Mouse (Mus musculus): Measurements from ENCODE around the gene Phpt1.
A peak's percentile ranks its signal among the peaks of the same experiment; 100 is the strongest.

The Phpt1 gene

DNA sequence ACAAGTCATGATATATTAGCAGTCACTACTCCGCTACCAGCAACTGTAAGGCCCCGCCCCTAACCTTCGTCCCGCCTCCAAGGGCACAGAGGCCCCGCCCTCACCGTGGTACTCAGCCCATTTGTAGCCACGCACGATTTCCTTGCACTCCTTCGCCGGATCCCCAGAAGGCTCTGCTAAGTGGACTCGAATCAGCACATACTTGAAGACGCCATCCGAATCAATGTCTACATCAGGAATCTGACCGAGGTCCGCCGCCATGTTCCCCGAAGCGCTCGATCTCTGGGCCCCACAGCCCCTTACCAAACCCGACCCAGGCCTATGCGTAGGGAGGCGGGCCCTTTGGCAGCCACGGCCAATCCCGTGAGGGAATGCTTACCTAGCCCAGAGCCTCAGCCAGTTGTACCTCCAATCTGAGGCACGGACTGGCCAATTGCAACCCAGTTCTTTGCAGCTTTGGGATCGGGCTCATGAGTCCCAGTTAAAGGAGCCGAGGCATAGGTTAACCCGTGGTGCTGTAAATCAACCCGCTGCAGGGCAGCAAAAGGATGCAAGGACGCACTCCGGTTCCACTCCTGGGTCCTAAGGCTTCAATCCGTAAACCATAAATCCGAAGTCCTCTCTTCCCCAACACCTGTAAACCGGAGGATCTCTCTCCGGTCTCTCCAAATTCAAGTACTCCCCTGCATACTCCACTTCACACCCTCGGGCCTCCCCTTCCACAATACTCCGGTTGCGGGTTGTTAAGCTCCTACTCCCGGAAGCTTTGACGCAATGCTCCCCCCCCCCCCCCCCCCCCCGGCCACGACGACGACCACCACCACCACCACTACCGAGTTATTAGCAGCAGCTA, at the start of gene Phpt1, which contains the start of gene Mamdc4:
Gene Phpt1, minus strand, starts transcription at position 646 of the 853 bp plus-strand sequence.
Gene Mamdc4, minus strand, starts transcription at position 267 of the 853 bp plus-strand sequence.
- DNase-seq (ENCODE audit: low spot score) = peak; percentile 96

DNA sequence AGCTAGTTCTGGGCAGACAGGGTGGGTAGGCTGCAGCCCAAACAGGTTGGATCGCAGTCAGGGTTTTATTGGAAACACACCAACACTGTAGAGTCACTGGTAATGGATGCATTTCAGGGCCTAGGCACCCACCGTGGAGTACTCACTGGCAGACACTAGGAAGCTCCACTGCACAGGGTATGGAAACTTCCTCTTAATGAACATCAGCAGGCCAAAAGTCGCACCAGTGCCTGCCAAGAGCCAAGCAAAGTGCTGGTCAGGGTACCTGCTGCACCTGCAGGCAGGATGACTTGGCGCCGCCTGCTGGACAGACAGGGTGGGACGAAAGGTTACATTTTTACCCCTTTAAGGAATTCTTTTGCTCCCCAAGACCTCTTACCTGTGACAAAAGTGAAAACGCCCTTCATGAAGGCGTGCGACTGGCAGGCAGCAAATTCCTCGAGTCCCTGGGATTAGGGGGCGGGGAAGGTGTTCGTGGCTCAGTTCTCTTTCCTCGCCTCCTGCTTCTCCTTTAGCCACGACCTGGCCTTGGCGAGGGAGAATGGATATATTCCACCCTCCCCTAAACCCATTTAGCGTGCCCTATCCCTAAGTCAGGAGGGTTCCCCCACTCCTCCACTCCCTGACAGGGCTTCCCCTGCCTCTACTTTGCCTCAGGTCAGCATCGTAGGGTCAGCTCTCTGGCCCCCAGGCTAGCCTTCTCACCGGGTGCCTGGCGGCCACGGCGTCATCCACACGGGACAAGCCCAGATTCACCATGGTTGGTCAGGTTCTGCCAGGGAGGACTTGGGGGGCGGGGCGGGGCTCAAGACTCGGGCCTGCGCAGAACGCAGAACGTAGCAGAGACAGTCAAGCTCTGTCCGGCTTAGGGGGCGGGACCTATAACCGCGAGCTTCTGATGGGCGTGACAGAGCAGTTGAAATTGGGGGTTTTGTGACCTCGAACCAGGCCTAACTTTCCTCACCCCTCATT, 46.5 kb upstream of the Phpt1 start, which contains the start of gene Tmem141:
Gene Tmem141, minus strand, starts transcription at position 777 of the 972 bp plus-strand sequence.
- DNase-seq (ENCODE audit: low spot score) = peak; percentile 94

DNA sequence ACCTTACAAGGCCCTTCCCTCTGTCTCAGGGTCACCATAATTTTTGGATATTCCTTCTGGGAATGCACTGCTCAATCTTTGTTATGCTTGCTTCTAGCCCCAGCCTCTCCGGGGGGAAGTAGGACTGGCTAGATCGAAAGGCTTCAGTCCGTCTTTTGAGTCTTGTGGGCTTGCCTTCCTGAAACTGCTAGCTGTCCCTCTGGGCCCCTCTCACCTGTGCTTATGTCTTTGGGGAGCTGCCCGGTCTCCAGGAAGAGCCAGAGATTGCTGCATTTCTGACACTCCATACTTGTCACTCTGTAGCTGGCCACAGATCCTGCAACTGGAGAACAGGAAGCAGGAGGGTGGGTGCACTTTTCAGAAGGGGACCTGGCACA, 45.8 kb upstream of the Phpt1 start:
- no peak for DNase-seq (ENCODE audit: low spot score)

DNA sequence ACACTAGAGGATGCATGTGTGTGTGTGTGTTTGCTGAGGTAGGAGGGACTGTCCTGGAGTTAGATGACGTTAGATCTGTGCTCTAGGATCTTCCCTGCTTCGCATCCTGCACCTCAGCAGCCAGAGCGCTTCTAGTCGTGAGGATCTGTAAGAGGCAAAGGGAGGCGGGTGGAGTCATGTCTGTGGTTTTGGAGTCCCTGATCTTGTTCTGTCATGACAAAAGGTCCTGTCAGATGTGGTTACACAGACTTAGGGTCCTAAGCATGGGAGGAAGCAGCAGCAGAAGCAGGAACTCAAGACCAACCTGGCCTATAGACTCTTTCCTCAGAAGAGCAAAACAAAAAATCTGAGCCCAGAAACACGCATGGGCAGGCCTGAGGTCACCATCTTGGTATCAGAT, 45.4 kb upstream of the Phpt1 start:
- DNase-seq (ENCODE audit: low spot score) = no peak

DNA sequence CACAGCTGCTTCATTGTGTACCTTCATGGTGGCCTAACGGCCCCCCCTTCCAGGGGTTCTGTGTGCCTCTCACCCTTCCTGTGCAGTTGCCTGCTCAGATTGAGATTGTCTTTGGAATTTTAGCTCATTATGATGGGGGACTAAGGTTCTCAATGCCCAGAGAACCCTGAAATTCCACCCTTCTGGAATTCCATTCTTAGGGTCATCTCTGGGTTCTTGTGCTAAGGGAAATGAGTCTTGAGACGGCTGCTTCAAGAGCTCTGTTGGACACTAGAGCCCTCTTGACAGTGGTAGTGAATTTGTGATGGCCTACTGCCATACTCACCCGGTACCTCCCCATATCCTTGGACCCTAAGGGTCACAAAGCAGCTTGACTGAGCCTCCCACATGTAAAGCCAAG, 42.6 kb upstream of the Phpt1 start, which contains the start of gene Ccdc183:
Gene Ccdc183, minus strand, starts transcription at position 101 of the 400 bp plus-strand sequence.
- DNase-seq (ENCODE audit: low spot score) = no peak

DNA sequence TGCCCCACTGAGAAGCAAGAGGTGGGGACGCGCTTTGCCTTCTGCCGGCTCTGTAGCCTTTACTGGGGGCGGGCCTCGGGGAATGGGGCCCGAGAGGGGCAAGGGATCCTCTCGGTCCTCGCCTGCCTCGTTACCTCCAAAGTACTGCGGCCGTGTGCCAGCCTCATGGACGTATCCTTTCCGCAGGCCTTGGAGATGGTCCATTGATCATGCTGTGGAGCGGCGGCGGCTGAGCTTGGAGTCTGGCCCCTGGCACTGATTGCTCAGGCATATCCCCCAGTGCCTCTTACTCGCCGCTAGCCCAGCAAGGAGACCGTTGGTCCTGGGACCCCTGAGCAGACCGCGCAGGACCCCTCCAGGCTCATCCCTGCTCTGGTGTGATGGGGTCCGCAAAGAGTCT, 41.4 kb upstream of the Phpt1 start:
- DNase-seq (ENCODE audit: low spot score) = no peak

DNA sequence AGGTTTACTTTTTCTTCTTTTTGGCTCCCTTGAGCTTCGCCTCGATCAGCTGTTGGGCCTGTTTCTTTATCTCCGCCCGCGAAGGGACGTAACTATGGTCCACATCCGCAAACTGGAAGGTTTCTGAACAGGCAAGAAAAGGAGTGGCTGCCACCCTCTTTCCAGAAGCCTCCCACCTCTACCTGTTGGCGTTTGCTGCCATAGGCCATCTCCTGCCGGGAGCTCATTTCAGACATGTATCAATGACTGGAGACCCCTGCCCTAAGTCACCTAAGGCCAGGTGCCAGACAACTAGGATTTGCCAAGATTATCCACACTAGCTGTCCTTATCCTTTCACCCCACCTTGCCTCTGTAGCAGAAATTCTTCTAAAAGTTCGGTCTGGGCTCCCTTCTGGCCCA, 33.6 kb upstream of the Phpt1 start:
- no peak for DNase-seq (ENCODE audit: low spot score)

DNA sequence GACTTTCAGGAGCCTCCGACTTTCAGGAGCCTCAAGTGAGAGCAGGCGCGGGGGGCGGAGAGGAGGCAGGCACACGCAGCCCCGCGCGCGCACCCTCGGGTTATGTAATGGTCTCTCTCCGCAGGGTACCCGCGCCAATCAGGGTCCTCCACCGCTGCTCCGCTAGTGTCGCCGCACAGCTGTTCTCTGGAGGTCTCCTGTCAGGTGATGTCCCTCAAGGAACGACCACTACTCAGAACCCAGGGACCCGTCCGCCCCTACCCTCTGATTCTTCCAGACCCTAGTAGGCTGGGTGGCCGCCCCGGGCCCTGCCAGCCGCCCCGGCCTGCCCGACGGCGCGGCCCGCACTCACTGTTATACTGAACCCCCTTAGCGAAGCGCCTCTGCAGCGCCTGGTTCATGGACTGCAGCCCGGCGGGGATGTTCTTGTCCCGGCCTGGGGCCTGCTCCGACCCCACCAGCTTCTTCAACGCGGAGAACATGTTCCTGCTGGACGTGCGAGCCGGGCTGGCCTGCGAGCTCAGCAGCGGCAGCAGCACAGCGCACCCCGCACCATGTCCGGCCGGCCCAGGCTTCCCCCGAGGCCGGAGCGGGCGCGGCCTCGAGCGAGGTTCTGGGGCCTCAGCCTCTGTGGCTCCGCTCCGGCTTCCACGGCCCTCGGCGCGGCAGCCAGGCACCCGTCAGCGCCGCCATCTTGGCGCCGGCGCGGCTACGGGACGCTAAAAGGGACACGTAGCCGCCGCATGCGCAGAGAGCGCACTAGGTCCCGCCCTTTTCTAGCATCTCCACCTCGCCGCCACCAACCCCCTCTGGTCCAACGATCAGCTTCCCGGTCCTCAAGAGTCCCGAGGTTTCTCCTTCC, 33.0 kb upstream of the Phpt1 start, which contains the start of gene Rabl6:
Gene Rabl6, minus strand, starts transcription at position 761 of the 862 bp plus-strand sequence.
- DNase-seq (ENCODE audit: low spot score) = peak; percentile 91

DNA sequence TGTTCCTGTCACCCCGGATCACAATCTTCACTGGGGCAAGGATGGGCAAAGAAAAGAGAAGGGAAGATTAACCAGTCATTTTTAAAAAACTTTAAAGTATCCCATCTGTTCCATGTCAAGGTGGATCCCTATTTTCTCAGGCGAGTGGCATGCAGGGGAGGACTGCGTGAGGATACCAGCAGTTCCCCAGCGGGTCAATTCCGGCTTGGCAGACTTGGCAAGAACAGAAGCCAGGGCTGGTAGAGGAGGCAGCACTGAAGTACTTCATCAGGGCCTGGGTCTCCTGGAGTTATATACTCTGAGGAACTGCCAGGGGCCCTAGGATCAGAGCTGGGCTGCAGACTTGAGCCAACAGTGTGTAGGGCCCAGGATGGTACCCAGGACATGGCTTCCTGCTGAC, 27.5 kb upstream of the Phpt1 start:
- DNase-seq (ENCODE audit: low spot score) = no peak

DNA sequence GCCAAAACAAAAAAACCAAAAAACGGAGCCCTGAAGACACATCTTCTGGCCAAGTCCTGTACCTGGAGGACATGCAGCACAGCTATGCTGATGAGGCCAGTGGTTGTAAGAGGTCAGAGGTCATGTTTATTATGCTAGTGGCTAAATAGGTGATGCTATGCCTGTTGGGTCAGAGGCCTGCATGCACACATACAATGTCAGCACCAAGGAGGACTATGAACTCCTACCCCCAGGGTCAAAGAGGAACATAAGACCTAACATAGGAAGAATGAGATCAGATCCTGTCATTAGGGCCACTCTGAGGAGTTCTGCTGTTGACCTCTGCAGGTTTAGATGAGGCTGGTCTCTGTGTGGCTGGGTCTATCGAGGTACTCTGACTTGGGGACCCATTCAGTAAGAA, 25.0 kb upstream of the Phpt1 start:
- no peak for DNase-seq (ENCODE audit: low spot score)

DNA sequence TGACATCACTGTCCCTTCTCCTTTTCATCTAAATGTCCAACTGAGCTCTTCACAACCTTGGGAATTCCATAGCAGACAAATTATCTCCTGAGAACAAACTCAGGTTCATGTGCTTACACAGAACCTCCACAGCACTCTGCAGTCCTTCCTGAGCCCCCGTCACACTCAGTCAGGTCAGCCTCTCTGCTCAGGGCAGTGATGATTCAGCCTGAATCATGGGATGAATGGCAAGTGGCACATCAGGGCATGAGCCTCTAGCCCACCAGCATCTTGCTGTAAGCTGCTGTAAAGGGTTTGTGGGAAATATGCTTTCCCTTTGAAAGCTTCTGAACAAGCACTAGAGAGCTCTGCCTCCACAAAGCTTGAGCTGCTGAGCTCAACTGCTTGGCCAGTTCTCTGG, 23.7 kb upstream of the Phpt1 start:
- no peak for DNase-seq (ENCODE audit: low spot score)

DNA sequence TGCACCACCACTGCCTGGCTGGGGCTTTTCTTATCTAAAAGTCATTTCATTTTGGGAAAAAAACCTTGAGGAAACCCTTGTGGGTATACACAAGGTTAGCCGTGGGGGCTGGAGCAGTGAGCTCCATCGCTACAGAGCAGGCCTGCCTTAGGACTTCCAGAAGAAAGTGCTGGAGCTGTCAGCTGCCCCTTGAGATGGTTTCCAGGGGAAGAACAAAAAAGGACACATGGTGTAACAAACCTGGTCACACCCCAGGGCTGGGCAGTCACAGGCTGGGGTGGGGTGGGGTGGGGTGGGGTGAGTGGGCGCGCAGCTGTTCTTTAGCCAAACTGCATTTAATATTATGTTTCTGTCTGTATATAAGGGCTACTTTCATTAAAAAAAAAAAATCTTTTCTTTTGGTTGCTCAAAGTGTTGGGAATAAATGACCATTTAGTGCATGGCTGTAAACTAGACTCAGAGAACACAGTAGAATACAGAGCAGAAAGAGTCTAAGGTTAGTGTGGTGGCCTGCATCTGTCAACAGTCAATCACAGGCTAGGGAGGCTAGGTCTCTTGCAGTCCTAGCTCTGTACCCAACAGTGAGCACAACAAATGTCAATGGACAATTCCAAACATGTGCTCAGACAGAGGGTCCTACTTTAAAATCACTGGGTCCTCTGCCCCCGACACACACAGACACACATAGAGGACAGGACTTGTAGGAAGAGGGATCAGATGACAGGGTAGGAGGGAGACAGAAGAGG, 21.9 kb upstream of the Phpt1 start:
- no peak for DNase-seq (ENCODE audit: low spot score)

DNA sequence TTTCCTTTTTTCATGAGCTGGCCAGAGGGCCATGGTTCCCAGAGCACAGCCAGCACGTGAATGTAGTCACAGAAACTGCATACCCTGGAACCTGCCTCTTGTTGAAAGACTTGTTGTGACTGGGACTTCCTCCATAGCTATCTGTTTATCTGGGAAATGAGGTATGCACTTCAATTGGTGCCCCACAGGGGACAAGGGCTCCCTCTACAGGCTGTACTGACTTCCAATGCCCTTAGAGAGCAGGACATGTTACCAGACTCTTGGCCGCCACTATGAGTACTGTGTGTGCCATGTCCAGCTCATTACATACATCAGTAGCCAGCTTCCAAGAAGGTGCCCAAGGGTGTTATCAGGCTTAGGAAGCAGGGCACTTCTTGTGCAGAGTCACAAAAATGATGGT, 16.8 kb upstream of the Phpt1 start:
- peak; percentile 69 for DNase-seq (ENCODE audit: low spot score)

DNA sequence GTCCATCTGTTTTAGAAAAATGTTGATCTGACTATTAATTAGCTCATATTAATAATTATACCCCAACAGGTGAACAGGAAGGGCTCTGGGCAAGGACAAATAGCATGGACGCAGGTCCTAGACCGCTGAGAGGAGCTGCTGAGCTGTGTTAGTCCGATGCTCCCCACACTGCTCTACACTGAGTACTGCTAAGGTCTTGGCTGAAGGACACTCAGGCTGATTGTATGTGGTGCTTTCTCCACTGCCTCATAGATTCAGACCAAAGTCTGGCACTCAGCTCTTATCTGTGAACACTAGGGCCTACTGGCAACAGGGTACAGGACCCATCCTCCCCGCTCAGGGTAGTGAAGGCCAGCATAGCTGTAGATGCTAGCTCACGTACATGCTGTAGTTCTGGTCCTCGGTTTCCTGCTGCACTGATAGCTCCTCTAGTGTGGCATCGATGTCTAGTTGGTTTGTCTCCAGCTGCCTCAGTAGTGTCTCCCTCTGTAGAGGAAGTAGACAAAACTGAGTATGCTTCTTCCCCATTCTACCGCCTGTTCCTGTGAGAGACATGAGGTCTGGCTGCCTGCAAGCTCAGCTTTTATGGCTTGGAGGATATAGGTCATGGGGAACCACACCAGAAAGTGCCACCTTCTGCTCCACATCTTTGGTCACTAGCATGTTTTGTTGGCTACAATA, 13.3 kb upstream of the Phpt1 start:
- DNase-seq (ENCODE audit: low spot score) = no peak

DNA sequence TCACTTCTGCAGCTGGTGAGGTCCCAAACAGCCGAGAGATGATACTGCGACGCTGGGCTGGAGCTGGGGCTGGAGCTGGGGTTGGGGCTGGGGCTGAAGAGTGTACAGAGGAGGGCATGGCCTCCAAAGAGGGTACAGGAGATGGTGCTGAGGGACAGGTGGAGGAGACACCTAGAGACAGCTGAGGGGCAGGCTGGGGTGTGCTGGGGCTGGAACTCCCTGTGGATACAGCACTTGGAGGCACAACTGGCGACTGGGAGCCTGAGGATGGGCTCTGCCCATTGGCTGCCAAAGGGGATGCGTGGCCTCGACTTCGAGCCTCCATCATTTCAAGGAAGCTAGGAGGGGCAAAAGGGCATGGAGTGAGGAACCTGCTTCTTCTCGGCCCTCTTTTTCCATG, 12.3 kb upstream of the Phpt1 start:
- no peak for DNase-seq (ENCODE audit: low spot score)

DNA sequence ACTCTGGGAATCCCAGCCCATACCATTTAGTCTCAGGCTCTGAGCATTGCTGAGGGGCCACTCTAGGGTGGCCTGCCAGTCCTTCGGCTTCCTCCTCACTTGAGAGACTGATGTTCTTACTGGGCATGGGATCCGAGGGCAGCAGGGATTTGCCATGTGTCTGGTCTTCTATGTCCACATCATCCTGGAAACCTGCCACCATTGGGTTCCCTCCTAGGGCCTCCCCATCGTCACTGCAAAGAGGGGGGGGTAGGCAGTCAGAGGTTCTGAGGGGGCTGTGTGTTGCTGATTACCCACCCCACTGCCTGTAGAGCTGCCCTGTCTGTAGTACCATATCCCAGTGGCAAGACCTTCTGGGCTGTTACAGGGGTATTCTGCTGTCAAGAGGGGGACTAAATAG, 10.6 kb upstream of the Phpt1 start:
- DNase-seq (ENCODE audit: low spot score) = no peak

DNA sequence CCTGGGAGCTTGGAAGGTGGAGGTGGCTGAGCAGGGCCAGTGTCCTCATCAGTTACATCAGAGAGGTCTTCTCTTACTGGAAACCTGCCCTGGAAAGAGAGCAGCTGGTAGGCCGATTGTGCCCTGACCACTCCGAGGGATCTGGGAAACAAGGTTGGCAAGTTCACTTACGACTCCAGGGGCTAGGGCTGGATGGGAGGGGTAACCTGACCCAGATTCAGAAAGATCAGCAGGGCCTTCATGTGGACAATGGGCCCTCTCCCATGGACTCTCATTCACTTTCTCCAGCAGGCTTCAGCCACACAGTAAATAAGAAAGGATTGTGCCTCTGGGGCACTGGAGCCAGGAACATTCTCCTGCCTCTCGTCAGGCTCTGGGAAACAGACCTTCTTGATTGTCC, 9.8 kb upstream of the Phpt1 start:
- DNase-seq (ENCODE audit: low spot score) = no peak

DNA sequence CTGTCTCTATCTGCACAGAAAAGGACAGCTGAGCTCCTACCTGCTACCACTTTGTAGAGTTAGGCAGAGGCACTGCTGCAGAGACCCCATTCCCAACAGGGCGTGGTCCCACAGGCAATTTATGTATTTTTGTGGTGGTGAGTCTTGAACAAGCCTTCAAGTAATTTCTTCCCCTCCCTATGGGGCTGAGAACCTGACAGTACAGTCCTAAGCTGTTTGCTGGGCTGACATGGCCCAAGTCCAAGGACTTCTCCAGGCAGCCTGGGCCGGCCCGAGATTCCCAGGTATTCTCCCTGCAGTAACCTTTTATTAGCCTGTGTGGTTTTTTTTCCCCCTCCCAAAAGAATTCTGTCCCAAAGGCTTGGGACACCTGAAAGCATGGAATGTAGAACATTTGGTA, 9.1 kb upstream of the Phpt1 start:
- DNase-seq (ENCODE audit: low spot score) = no peak

DNA sequence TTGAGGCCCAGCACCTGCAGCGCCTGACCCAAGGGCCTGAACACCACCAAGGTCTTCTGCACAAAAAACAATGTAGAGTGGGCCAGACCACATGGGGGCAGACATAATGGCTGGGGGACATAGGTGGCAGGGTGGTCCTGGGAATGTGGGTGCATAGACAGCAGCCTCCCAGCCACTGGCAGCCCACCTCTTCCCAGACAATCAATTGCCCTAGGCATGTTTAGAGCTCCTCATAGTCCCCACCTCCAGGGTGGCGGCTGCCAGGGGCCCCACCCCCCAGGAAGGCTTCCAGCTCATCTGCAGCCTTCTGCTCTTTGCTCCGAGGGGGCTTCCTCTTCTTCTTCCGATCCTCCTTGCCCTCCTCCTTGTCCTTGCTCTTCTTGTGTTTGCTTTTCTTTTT, 8.5 kb upstream of the Phpt1 start:
- no peak for DNase-seq (ENCODE audit: low spot score)

DNA sequence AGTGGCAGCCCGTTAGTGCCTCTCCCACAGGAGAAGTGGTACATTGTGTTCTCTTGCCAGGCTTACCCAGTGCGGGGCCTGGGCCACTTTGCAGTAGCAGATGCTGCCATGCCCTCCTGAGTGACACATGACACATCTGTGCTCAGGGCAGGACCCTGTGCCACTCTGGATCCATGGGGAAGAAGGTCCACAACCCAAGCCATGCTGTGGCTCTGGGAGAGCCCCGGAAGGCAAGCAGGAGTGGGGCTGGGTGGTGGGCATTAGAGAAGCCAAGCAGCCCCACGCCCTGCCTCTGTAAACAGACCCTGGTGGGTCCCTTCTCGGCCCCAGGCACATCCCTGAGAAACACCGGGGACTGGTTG, 8.1 kb upstream of the Phpt1 start:
- DNase-seq (ENCODE audit: low spot score) = no peak

Data from urinary bladder, postnatal 14 days (tissue).